Mouse (Mus musculus): ENCODE data around the gene Ssh3. TPM values are rescaled to one million over a fixed set of nuclear protein-coding genes. Genes with fewer than 3 reads are reported as not detected.

Ssh3 gene
- total RNA-seq, 2 experiments from 2014 or later, result 52.3 to 58.2 TPM

DNA sequence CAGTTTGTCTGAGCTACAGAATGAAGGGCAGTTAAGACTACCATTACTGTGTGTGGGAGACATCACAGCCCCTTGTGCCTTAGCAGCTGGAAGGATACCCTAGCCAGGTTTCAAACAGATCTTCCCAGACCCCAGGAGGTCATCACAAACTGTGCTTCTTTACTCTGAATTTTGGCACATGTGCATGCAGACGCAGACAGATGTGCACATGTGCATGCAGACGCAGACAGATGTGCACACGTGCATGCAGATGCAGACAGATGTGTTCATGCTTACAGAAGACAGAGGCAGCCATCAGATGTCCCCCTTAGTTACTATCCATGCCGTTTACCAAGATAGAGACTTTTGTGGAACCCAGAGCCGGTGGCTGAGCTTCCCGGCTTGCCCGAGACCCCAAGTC is 30.1 kb upstream of the Ssh3 start:
- intact Hi-C loops (cut with DNase I), result no loop called here
- DNase-seq (ENCODE audit: low spot score in 2 of 2), result no peak

DNA sequence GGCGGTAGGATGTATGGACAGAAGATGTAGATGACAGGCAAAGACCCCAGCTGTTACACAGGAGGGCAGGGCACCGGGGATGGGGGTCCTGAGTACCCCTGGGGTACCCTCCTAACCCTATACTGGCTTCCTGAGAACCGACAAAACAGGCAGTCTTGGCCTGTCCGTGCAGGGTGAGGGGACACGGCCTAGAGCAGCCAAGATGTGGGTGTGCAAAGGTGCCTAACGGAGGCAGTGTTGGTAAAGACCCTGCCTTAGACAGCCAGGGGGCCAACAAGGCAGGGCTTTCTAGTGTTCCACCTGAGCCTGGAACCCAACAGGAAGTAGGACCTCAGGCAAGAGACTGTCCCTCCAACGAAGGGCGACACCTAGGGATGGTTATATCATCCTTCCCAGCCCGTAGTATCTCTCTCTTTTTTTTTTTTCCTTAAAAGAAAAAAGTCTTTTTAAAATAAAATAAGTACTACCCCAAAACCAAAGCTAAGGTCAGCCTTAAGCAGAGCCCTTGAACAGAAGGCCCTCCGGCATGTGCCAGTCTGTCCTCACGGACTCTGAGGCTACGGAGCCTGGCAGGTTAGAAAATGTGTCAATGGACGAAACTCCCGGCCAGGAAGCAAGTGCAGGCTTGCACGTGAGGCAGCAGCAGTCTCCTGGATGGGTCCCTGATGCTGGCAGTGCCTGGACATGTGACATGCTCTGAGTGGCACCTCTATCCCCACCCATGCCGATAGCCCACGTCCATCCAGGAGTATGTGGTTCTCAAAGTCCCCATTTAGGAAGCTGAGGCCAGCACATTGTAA is 29.5 kb upstream of the Ssh3 start:
- intact Hi-C loops (cut with DNase I), result no loop called here
- no peak for DNase-seq (ENCODE audit: low spot score in 2 of 2)

DNA sequence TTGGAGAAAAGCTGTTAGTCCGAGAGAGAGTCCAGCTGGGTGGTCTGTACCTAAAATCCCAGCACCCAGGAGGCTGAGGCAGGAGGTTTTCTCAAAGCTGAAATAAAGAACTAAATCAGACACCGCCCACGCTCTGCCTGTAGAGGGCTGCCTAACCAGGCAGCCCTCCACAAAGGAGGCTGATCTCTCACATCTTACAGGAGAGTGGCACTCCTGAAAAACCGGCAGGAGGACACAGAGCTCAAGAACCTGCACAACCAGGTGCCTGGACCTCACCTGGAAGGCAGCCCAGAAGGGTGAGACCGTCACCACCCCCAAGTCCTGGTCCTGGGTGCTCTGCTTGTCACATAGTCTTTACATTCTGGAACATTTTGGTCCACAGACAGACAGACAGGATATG is 28.9 kb upstream of the Ssh3 start:
- intact Hi-C loops (cut with DNase I), result no loop called here
- DNase-seq (ENCODE audit: low spot score in 2 of 2), result no peak

DNA sequence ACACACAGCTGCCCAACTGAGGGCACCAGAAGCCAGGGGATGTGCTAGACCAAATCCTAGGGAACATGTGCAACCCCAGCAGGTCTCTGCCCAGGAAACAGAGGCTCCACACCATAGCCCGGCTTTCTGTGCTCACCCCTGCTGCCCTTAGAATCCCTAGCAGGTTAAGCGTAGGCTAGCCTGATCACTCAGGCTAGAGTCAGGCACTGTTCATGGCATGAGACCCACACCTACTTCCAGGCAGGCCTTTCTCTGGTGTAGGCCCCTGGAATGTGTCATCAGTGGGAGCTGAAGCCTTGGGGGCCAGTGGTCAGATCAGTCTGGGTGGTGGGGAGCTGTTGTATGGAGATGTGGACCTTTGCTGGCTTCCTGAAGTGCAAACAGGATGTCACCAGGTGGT is 27.6 kb upstream of the Ssh3 start:
- DNase-seq (ENCODE audit: low spot score in 2 of 2), result no peak
- intact Hi-C loops (cut with DNase I), result no loop called here

DNA sequence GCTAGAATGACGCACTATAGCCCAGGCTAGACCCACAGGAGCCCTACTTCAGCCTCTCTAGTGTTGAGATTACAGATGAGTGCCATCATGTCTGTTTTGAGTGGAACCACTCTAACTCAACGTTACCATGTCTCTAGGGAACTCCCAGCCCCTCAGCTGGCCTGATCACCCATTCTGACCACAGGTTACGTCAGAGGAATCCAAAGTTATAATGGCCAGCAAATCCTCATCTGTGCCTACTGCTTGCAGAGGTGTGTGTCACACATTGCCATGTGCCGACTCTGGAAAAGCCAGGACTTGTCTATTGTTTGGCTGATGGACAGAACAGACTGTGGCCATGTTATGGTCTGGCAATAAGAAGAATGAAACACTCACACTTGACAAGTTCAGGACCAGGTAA is 26.4 kb upstream of the Ssh3 start:
- DNase-seq (ENCODE audit: low spot score in 2 of 2), result no peak
- intact Hi-C loops (cut with DNase I), result no loop called here

DNA sequence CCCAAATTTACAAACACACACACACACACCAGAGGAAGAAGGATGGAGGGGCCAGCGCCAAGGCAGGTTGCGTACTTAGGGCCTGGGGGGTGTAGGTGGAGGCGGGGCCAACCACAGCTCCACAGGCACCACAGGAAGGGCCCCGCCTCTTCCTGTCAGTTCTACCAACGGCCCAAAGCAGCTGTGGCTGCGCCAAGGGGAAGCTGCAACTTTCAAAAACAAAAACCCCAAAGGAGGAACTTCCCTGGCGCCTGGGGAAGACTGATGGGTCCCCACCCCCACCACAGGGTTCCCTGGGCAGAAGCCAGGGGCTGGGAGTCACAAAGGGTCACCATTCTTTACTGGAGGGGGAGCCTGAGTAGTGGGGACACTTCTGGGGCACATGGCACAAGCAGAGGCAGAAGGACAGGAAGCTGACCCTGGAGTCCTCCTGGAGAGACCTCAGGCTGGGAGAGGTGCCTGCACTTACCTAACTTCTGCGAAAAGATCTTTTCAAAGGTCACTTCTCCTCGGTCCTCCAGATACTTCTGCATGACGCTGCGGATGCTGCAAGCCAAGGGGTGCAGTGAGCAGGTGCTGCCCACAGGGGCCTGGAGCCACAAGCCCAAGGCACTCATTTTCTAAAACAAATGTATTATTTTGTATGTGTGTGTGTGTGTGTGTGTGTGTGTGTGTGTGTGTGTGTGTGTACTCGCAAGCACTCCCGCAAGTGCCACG is 25.6 kb upstream of the Ssh3 start:
- intact Hi-C loops (cut with DNase I), result no loop called here
- peak in 1 of 2 experiments; percentile 53 for DNase-seq (ENCODE audit: low spot score in 2 of 2)

DNA sequence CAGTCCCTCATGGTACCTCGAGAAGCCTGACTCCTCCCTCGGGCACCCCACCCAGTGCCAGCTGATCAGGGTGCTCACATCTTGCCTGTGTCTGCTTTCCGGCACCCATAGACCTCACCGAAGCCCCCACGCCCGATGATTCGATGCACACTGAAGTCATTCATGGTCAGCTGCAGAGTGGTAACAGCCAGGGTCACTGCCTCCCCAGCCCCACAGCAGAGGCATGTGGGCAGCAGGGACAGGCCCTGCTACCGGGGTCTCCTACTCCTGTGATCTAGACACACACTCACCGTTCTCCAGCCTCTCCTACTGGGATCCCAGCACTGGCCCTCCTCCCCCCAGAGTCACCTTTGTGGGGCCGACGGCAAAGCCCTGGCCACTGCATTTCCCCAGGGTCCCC is 22.2 kb upstream of the Ssh3 start:
- intact Hi-C loops (cut with DNase I), result no loop called here
- no peak for DNase-seq (ENCODE audit: low spot score in 2 of 2)

DNA sequence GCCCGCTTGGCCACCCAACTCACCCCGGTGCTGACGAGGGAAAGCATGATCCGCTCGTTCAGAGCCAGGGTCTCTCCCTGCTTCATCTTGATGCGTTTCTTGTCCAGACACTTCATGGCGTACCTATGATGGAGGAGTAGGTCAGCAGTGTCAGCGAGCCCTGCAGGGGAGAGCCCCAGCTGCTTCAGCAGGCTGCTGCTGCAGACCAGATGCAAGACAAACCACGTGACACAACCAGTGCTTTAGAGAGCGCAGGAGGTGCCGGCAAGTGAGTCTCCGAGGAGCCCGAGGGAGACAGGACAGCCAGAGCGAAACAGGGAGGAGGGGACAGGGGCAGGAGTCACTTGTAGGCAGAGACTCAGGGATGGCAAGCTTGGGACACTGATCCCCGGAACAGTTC is 21.8 kb upstream of the Ssh3 start:
- no peak for DNase-seq (ENCODE audit: low spot score in 2 of 2)
- intact Hi-C loops (cut with DNase I), result no loop called here

DNA sequence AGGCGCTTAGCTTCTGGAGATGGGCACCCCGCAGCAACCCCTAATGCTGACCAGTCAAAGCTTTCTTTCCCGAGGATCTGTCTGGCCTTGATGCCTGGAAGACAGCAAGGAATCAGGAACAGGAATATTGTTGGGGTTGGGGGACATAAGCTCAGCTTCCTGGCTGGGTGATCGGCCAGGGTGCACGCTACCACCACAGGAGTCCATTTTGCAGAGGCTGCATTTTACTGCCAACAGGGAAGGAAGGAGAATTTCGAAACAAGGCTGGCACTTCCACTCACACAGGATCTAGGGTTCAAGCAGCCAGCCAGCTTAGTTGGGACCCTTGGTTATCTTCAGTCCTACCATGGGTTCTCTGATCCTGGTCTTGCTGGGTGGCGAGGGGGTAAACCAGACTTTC is 14.7 kb upstream of the Ssh3 start:
- intact Hi-C loops (cut with DNase I), result loop anchor here (1.0 to 2.0 kb wide), 3 partner anchors 14 to 25 kb away; partner anchors contain the start of gene Ssh3
- DNase-seq (ENCODE audit: low spot score in 2 of 2), result no peak

DNA sequence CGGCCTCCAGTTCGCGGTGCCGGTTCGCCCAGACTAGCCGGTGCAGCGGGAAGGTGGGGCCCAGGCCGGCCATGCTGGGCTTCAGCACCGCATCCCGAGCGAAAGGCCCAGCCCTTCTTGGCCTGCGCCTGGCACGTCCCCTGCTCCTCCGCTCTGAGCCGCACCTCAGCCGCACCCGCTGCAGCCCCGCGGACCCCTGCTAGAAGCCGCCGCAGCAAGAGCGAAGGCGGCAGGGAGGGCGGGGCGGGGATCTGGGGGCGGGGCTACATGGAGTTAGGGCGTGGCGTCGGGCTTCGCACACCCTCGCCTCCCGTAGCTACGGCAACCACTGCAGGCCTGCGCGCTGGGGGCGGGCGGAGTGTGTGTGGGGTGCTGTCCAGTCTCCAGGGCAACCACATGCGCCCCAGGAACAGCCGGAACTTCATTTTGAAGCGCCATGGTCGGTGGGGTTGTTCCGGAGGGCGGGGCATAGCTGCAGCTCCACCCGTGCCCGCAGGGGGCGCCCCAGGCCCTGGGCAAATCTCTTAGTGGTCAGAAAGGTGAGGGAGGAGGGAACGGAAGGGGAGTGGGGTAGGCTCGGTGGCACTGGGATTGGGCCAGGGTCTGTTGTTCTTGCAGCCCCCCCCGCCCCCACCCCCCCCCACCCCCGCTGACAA is 14.0 kb upstream of the Ssh3 start, which contains the start of gene Ankrd13d:
TSS of gene Ankrd13d (minus strand) at position 240 of the 656 bp plus-strand sequence.
- peak; percentile 91 to 97 for DNase-seq (ENCODE audit: low spot score in 2 of 2)
- intact Hi-C loops (cut with DNase I), result loop anchor here (1.0 to 2.0 kb wide), 3 partner anchors 14 to 24 kb away; partner anchors contain the start of gene Ssh3

DNA sequence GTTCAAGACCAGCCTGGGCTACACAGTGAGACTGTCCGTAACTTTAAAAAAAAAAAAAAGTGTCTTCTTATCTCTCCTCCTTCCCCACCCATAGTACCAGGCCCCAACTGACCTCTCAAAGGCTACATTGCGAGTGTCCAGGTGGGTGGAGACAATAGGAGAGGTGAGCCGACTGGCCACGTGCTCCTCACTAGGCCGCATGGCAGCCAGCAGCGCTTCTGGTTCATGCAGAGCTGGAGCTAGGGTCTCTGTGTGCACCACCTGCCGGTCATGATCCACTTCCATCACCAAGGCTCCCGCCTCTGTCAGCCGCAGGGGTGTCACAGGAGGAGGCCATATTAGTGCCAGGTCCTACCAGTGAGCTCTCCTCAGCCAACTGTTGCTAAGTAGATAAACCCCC is 11.4 kb upstream of the Ssh3 start:
- intact Hi-C loops (cut with DNase I), result no loop called here
- DNase-seq (ENCODE audit: low spot score in 2 of 2), result no peak

DNA sequence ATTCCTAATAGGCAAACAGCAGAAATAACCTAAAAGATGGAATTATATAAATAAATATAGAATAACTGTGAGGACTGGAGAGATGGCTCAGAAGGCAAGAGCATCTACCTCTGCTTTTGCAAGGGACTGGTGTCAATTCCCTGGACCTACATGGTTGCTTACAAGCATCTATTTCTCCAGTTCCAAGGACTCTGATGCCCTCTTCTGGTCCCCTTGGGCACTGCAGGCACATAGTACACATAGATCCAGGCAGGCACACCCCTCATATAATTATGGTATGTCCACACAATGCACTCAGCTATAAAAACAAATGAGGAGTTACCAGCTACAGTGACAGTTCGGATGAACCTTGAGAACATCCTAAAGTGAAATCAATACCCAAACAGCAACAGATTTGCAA is 10.5 kb upstream of the Ssh3 start:
- no peak for DNase-seq (ENCODE audit: low spot score in 2 of 2)
- intact Hi-C loops (cut with DNase I), result no loop called here

DNA sequence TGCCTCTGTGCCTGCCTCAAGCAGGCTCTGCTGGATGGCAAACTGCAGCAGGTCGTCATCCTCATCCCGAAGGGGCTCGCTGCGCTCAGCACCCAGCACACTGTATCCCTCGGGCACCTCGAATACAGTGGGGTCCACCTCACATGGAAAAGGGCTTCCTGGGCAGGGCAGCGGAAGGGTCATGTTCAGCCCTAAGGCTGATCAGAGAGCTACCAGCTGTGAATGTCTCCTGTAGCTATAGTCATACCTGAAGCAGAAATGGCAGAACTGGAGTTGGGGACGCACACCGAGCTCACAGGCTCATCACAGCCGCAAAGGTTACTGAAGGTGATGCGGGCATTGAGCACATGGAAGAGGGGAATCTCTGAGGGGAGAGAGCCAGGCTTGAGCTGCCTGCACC is 2.0 kb upstream of the Ssh3 start:
- intact Hi-C loops (cut with DNase I), result no loop called here

DNA sequence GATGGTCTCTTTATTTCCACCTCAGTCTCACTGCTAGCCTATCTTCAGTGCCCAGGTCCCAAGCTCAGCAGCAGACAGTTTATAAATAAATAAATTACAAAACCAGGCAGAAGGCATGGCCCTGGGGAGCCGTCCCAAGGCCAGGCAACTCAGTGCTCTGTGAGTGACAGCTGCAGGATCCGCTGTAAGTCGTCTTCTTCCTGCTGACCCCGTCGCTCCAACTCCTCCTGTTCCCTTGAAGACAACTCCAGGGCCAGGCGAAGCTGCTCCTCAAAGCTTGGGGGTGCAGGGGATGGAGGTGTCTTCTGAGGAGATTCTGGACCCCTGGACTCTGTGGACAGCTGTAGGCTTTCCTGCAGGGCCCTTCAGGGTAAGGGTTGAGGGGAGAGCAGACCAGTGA is 1.2 kb upstream of the Ssh3 start:
- no peak for DNase-seq (ENCODE audit: low spot score in 2 of 2)
- intact Hi-C loops (cut with DNase I), result no loop called here

More for the DNA sequence above, 2.0 kb upstream of the Ssh3 start:
- DNase-seq (ENCODE audit: low spot score in 2 of 2), result no peak

DNA sequence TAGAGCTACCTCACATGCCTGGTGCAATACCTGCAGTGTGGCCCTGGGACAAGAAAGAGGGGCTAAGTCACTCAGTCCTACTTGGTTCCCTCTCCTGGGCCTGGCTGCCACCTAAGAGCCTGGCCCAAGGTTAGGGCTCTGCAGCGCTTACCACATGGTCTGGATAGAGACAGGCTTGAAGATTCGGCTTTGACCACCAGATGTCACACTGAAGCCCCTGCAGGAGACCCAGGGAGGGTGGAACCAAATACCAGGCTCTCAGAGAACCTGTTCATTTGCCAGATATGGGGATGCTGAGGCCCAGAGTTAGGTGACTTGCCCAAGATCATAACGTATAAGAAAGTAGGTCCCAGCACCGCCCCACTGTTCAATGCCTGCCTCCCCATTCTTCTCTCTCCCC is 3.0 kb downstream of the Ssh3 start:
- DNase-seq (ENCODE audit: low spot score in 2 of 2), result no peak
- intact Hi-C loops (cut with DNase I), result no loop called here

DNA sequence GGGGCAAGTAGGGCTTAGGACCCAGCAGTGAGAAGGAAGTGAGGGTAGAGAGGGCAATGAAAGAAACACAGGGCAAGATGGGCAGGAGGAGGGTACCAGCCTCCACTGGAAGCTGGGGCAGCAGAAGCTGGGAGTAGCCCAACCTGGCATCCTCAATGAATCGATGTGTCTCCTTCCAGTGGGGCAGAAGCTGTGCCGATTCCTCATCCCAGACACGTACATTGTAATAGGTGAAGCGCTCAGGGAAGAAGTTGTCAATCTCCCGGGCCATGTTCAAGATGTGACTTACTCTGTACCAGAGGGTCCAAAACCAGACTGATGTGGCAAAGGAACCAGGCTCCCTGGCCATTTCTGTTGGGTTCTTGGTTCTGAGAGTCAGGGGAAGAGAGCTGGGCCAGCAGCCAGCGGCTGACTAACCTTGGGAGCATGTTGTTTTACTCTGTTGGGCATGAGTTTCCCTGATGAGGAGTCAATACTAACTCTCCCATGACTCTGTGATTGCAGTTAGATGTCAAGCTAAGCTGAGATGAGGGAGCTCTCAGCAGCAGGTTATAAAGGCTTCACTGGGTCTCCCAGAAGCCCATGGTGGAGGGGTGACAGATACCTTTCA is 4.7 kb downstream of the Ssh3 start:
- intact Hi-C loops (cut with DNase I), result no loop called here
- no peak for DNase-seq (ENCODE audit: low spot score in 2 of 2)

DNA sequence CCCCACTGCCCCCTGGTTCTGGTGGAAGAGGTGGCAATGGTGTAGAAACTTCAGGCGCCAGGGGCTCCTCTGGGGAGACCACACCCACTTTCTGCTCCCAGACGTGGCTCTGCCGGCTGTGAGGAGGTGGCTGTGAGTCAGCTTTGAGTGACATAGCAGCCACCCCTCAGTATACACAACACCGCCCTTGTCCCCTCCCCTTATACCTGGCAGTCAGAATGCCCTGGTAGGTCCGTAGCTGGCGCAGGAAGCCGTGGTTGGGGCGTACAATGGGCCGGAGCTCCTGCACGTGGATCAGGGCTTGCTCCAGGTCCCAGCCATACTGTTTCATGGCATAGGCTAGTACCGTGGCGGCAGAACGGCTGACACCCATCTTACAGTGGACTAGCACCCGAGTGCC is 5.3 kb downstream of the Ssh3 start:
- intact Hi-C loops (cut with DNase I), result no loop called here
- DNase-seq (ENCODE audit: low spot score in 2 of 2), result no peak

DNA sequence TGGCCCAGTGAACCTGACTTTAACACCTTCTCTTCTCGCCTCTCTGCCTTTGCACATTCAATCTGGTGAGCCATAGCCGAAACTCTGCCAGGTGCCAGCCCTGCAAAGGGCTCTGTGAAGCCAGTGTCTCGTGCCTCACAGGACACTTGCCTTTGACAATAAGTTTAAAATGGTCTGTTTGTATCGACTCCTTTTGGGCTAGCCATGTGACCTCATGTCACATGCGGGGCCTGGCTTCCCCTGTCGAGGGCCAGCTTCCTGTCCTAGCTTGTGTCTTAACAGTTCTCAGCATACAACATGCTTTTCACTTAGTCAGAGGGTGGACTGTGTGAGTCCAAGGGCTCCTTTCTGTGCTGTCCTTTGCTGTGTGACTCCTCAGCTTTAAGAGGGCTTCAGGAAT is 6.2 kb downstream of the Ssh3 start:
- DNase-seq (ENCODE audit: low spot score in 2 of 2), result no peak
- intact Hi-C loops (cut with DNase I), result no loop called here

DNA sequence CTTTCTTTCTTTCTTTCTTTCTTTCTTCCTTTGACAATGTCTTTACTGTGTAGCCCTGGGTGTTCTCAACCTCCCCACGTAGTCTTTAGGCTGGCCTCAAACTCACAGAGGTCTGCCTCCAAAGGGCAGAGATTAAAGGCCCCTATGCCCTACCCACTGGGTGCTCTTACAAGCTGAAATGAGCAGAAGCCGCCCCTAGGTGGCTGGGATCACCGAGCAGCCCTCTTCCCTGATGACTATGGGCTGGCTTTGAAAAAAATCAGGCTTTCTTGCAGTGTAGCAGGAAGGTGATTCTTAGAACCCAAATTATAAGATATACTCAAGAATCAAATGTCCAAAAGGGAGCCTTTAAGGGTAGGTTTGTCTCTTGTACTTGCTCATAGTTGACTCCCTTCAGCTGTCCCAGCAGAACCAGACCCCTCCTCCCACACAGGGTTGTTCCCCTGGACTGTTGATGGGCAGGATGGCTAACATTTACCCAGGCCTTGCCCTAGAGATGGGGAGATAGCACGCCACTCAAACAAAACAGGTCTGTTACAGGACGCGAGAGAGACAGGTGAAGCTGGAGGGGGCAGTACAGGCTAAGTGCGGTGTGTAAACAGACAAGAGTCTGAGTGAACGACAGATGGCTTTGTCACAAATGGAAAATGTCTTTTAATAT is 7.8 kb downstream of the Ssh3 start:
- intact Hi-C loops (cut with DNase I), result no loop called here

DNA sequence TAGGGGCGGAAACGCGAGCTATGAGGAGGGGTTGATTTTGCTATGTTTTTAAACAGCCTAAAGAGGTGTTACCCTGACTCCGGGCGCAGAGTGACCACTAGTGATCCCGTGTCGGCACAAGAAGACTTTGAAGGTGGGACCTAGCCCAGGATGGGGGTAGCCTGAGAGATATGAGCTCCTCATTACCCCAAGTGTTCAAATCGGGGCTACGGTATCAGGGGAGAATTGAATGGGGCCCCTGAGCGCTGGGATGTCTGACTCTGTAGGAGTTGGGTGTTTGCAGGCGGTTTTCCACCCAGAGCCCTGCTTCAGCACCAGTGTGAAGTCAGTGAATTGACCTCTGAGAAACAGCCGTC is 11.1 kb downstream of the Ssh3 start:
- intact Hi-C loops (cut with DNase I), result loop anchor here (1.0 to 10.0 kb wide), 4 partner anchors 25 to 187 kb away; partner anchors contain the start of genes Ankrd13d and Grk2

More for the DNA sequence above, 7.8 kb downstream of the Ssh3 start:
- no peak for DNase-seq (ENCODE audit: low spot score in 2 of 2)

More for the DNA sequence above, 11.1 kb downstream of the Ssh3 start:
- no peak for DNase-seq (ENCODE audit: low spot score in 2 of 2)

All from left cerebral cortex, postnatal 25 days (tissue).